Mouse (Mus musculus) liver, embryonic 14.5 days (tissue): ENCODE measurements around the gene Tll1.

ENCODE experiments used
- CTCF ChIP-seq: IDR thresholded peaks from 2 replicates; pipeline ENCODE4 v1.5.1; 2016; ENCODE audit warnings: antibody characterized with exemption, low read depth, control low read depth
- EP300 ChIP-seq: IDR thresholded peaks from 2 replicates; pipeline ENCODE4 v1.6.1; 2016; ENCODE audit warnings: antibody characterized with exemption, low read depth

GRCm38 (mm10) chr8:64136593-64136992 is 69.5 kb downstream of the Tll1 start:
- TF ChIP-seq CTCF (no peak), EP300 (no peak)
